Mouse (Mus musculus): ENCODE data around the gene Rfc4. TPM values are rescaled to one million over a fixed set of nuclear protein-coding genes. Genes with fewer than 3 reads are reported as not detected.
A peak's percentile ranks its signal among the peaks of the same experiment; 100 is the strongest.

Rfc4 gene
- polyA plus RNA-seq, 2 experiments, result 12.1 to 91.4 TPM

DNA sequence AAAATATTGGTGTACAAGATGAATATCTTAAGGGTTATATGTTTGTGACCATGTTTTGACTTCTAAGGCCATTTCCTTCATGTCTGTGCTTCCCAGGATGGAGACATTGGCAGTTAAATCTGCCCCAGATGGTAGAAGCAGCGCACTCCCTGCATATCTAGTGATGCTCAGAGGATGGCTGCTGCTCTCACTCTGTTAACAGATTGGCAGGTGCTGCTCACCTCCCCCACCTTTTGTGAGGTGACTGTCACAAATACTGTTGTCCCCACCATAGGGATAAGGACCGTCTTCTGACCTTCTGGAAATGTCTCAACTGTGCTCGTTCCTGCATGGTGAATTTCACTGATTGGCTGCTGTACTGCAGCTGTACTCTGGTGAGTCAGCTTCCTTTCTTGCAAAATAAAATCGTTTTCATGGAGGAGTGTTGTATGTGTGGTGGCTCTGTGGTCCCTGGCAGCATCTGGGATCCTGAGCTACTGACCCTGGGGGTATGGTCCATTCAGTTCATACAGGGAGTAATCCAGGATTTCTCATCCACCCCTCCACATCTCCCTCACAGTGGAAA, 9.0 kb upstream of the Rfc4 start:
- no peak overlapping the region for H3K4me3 ChIP-seq (replicated peaks; ENCODE audit: low read length)
- H3K4me2 ChIP-seq (replicated peaks; ENCODE audit: low read depth, low read length, severe bottlenecking), result no peak overlapping the region
- H3K4me1 ChIP-seq (ENCODE audit: control insufficient read depth, insufficient read depth, low read length), result no peaks in the 10 kb centered on the region
- no peak for TF ChIP-seq POLR2A (IDR thresholded peaks at IDR 0.05; ENCODE audit: borderline replicate concordance, extremely low read depth, insufficient read depth, insufficient read length)
- DNase-seq (ENCODE audit: low spot score) (no peak), ATAC-seq (ENCODE audit: low FRiP score, low read depth) (no peak)
- 60% methylated on average over 4 of the region's 4 CpGs for WGBS
- H3K27ac ChIP-seq (replicated peaks; ENCODE audit: low read depth, low read length), result no peak overlapping the region
- H3K9ac ChIP-seq (ENCODE audit: low read depth, low read length, severe bottlenecking), result no peak overlapping the region
- H3K27me3 ChIP-seq (ENCODE audit: control insufficient read depth, insufficient read depth, low read length), result no peaks in the 10 kb centered on the region
- H3K36me3 ChIP-seq (ENCODE audit: control insufficient read depth, insufficient read depth, low read length), result no peaks in the 10 kb centered on the region
- H3K9me3 ChIP-seq (ENCODE audit: control insufficient read depth, low read length), result no peaks in the 10 kb centered on the region

- H3K4me3 ChIP-seq (replicated peaks; ENCODE audit: low read length), result no peak overlapping the region
- H3K9me3 ChIP-seq (ENCODE audit: control insufficient read depth, low read length), result no peaks in the 10 kb centered on the region
- WGBS, result 24% methylated on average over 11 of the region's 11 CpGs
- H3K36me3 ChIP-seq (ENCODE audit: control insufficient read depth, insufficient read depth, low read length), result no peaks in the 10 kb centered on the region
- no peaks in the 10 kb centered on the region for H3K27me3 ChIP-seq (ENCODE audit: control insufficient read depth, insufficient read depth, low read length)
- DNase-seq (ENCODE audit: low spot score) (peak; percentile 61), ATAC-seq (ENCODE audit: low FRiP score, low read depth) (0 out of 2 replicates have a peak, but pooled peaks have one; percentile 23)
- no peak overlapping the region for H3K4me2 ChIP-seq (replicated peaks; ENCODE audit: low read depth, low read length, severe bottlenecking)
- H3K4me1 ChIP-seq (ENCODE audit: control insufficient read depth, insufficient read depth, low read length), result no peaks in the 10 kb centered on the region
- no peak overlapping the region for H3K27ac ChIP-seq (replicated peaks; ENCODE audit: low read depth, low read length)
- no peak for TF ChIP-seq POLR2A (IDR thresholded peaks at IDR 0.05; ENCODE audit: borderline replicate concordance, extremely low read depth, insufficient read depth, insufficient read length)
- no peak overlapping the region for H3K9ac ChIP-seq (ENCODE audit: low read depth, low read length, severe bottlenecking)
These were observed 8.0 kb upstream of the Rfc4 start for GRCm38 (mm10) chr16:23135421-23136149.

GRCm38 (mm10) chr16:23132336-23132735, 4.8 kb upstream of the Rfc4 start:
- Histone ChIP-seq H3K4me2 (replicated peaks; ENCODE audit: low read depth, low read length, severe bottlenecking) (no peak overlapping the region), H3K9ac (ENCODE audit: low read depth, low read length, severe bottlenecking) (no peak overlapping the region), H3K4me1 (ENCODE audit: control insufficient read depth, insufficient read depth, low read length) (peaks cover 5% of the 10 kb centered on the region; the same call in 1 of the 2 replicates), H3K27me3 (ENCODE audit: control insufficient read depth, insufficient read depth, low read length) (no peaks in the 10 kb centered on the region), H3K4me3 (replicated peaks; ENCODE audit: low read length) (no peak overlapping the region), H3K36me3 (ENCODE audit: control insufficient read depth, insufficient read depth, low read length) (no peaks in the 10 kb centered on the region), H3K27ac (replicated peaks; ENCODE audit: low read depth, low read length) (no peak overlapping the region), H3K9me3 (ENCODE audit: control insufficient read depth, low read length) (no peaks in the 10 kb centered on the region)
- WGBS, result 93% methylated on average over 1 of the region's 1 CpGs
- TF ChIP-seq POLR2A (IDR thresholded peaks at IDR 0.05; ENCODE audit: borderline replicate concordance, extremely low read depth, insufficient read depth, insufficient read length), result no peak
- ATAC-seq (ENCODE audit: low FRiP score, low read depth), result no peak
- DNase-seq (ENCODE audit: low spot score), result no peak

GRCm38 (mm10) chr16:23130303-23130702, 2.8 kb upstream of the Rfc4 start:
- no peak for DNase-seq (ENCODE audit: low spot score)
- H3K27ac ChIP-seq (replicated peaks; ENCODE audit: low read depth, low read length), result no peak overlapping the region
- TF ChIP-seq POLR2A (IDR thresholded peaks at IDR 0.05; ENCODE audit: borderline replicate concordance, extremely low read depth, insufficient read depth, insufficient read length), result no peak
- peaks cover 11% of the 10 kb centered on the region; the same call in 1 of the 2 replicates for H3K4me1 ChIP-seq (ENCODE audit: control insufficient read depth, insufficient read depth, low read length)
- H3K4me3 ChIP-seq (replicated peaks; ENCODE audit: low read length), result no peak overlapping the region
- no peak overlapping the region for H3K4me2 ChIP-seq (replicated peaks; ENCODE audit: low read depth, low read length, severe bottlenecking)
- H3K36me3 ChIP-seq (ENCODE audit: control insufficient read depth, insufficient read depth, low read length), result no peaks in the 10 kb centered on the region
- no peak overlapping the region for H3K9ac ChIP-seq (ENCODE audit: low read depth, low read length, severe bottlenecking)
- no peaks in the 10 kb centered on the region for H3K27me3 ChIP-seq (ENCODE audit: control insufficient read depth, insufficient read depth, low read length)
- no peak for ATAC-seq (ENCODE audit: low FRiP score, low read depth)
- WGBS, result 87% methylated on average over 3 of the region's 3 CpGs
- H3K9me3 ChIP-seq (ENCODE audit: control insufficient read depth, low read length), result no peaks in the 10 kb centered on the region

DNA sequence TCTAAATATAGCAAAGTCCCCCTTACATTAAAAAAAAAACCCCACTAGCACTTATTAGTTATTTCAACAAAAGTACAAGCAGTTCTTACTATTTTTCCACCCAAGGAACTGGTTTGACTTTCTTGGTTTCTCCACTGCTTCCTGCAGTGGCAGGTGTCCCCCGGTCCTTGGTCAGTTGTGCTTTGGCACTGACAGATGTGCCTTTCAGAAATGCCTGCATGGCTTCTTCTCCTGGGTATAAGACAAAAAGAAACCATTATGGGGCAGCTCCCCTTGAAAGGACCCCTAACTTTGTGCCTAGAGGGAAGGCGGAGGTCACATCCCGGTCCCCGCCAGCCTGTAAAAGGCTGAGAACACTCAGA, 245 bp downstream of the Rfc4 start:
- Histone ChIP-seq H3K36me3 (ENCODE audit: control insufficient read depth, insufficient read depth, low read length) (peaks cover 14% of the 10 kb centered on the region), H3K9ac (ENCODE audit: low read depth, low read length, severe bottlenecking) (peak overlapping the region; percentile 96), H3K9me3 (ENCODE audit: control insufficient read depth, low read length) (no peaks in the 10 kb centered on the region), H3K4me1 (ENCODE audit: control insufficient read depth, insufficient read depth, low read length) (peaks cover 11% of the 10 kb centered on the region; the same call in 1 of the 2 replicates), H3K27ac (replicated peaks; ENCODE audit: low read depth, low read length) (peak overlapping the region; percentile 98), H3K27me3 (ENCODE audit: control insufficient read depth, insufficient read depth, low read length) (no peaks in the 10 kb centered on the region), H3K4me2 (replicated peaks; ENCODE audit: low read depth, low read length, severe bottlenecking) (peak overlapping the region; percentile 63), H3K4me3 (replicated peaks; ENCODE audit: low read length) (peak overlapping the region; percentile 73)
- DNase-seq (ENCODE audit: low spot score) (no peak), ATAC-seq (ENCODE audit: low FRiP score, low read depth) (peak; percentile 14; the same call in 1 of the 2 replicates)
- TF ChIP-seq POLR2A (IDR thresholded peaks at IDR 0.05; ENCODE audit: borderline replicate concordance, extremely low read depth, insufficient read depth, insufficient read length), result no peak
- 0% methylated on average over 4 of the region's 4 CpGs for WGBS

Data from limb, embryonic 14.5 days (tissue).